Mouse (Mus musculus): ENCODE data around the gene Plscr1.

Gene Plscr1

GRCm38 (mm10) chr9:92305075-92305474 is 55.5 kb downstream of the Plscr1 start:
- no peak for DNase-seq (ENCODE audit: low spot score)

DNA sequence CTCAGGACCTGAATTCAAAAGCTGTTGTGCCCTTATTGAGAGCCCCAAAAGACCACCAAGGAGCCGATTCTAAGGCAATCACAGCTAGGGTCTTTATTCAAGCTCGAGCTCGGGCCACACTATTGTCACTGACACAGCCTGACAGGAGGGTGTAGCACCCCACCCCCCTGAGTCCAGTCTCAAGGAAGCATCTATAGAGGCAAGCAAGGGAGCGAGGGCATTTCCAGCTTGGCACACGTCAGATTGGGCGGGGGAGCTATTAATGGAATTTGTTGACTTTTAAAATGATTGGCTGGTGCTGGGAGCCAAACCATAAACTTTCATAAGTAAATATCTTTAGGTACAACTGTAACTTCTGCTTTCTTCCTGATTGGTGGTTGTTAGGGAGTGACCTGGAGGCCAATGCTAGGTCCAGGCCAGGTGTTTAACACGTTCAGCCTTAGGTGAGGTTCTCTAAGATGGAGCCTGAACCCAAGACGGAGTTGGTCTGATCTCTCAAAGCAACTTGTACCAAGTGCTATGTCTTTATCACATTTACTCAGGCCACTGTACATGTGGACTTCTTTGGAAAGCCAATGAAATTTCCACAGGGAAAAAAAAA is 56.2 kb downstream of the Plscr1 start:
- no peak for DNase-seq (ENCODE audit: low spot score)

- DNase-seq (ENCODE audit: low spot score) = no peak
Measured at GRCm38 (mm10) chr9:92309077-92309476, 59.5 kb downstream of the Plscr1 start, which contains the start of gene 1700057G04Rik. Gene 1700057G04Rik, plus strand, starts transcription at chr9:92309377.

DNA sequence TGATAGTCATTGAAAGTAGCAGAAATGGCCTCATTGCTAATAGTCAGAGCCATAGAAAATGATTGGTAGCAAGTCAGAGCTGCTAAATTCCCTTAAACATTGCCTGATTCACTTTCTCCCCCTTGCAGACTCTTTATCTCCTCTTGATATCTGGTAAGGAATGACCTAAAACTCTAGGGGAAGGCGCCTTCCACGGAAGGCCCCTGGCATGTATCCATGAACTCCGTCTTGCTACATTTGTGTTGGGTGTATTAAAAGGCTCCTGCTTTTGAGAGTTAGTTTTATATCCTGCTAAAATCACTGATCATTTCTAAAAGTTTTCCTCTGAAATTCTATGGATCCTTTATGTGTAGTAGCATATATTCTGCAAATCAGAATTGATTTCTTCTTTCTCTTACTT is 67.2 kb downstream of the Plscr1 start:
- DNase-seq (ENCODE audit: low spot score) = no peak
